Mouse (Mus musculus): ENCODE results near the gene Ppp2r5e. TPM values are rescaled to one million over a fixed set of nuclear protein-coding genes. Genes with fewer than 3 reads are reported as not detected.

The Ppp2r5e gene
- polyA plus RNA-seq (2015; fragmentation: Nextera tagmentation; extraction: Ambion mirVana) = 13.7 and 14.3 TPM in 2 replicates

- H3K4me1 ChIP-seq = peaks cover 12% of the 10 kb centered on the region
- H3K9ac ChIP-seq = peak within 1 kb of the TSS; percentile 99
- no peaks in the 10 kb centered on the region for H3K9me3 ChIP-seq
- no peaks in the 10 kb centered on the region for H3K27me3 ChIP-seq
- WGBS = under 1% methylated on average over 60 of the region's 72 CpGs
- H3K27ac ChIP-seq = peak within 1 kb of the TSS; percentile 90
- H3K4me2 ChIP-seq (replicated peaks) = peak within 1 kb of the TSS; percentile 89
- ATAC-seq (ENCODE audit: low FRiP score, low read depth) = peak; percentile 100
- H3K4me3 ChIP-seq = peak within 1 kb of the TSS; percentile 100
- H3K36me3 ChIP-seq = peaks cover 13% of the 10 kb centered on the region
Measured at GRCm38 (mm10) chr12:75596154-75597002, at the start of gene Ppp2r5e. Gene Ppp2r5e (minus strand): TSS chr12:75596245.

GRCm38 (mm10) chr12:75645780-75646179, 49.7 kb upstream of the Ppp2r5e start:
- no peak overlapping the region for H3K4me3 ChIP-seq
- H3K4me1 ChIP-seq = peaks cover 11% of the 10 kb centered on the region; the same call in 1 of the 2 replicates
- no peak for ATAC-seq (ENCODE audit: low FRiP score, low read depth)
- 100% methylated on average over 1 of the region's 1 CpGs for WGBS
- H3K9me3 ChIP-seq = no peaks in the 10 kb centered on the region
- no peak overlapping the region for H3K27ac ChIP-seq
- H3K36me3 ChIP-seq = no peaks in the 10 kb centered on the region
- no peak overlapping the region for H3K4me2 ChIP-seq (replicated peaks)
- H3K9ac ChIP-seq = no peak overlapping the region
- H3K27me3 ChIP-seq = no peaks in the 10 kb centered on the region

- Histone ChIP-seq H3K9ac (no peak overlapping the region), H3K9me3 (no peaks in the 10 kb centered on the region), H3K4me3 (no peak overlapping the region), H3K36me3 (no peaks in the 10 kb centered on the region), H3K4me2 (replicated peaks) (no peak overlapping the region), H3K27ac (no peak overlapping the region), H3K4me1 (0 out of 2 replicates have a peak, but pooled peaks cover 5% of the 10 kb centered on the region), H3K27me3 (no peaks in the 10 kb centered on the region)
- 93% methylated on average over 1 of the region's 1 CpGs for WGBS
- no peak for ATAC-seq (ENCODE audit: low FRiP score, low read depth)
Measured at GRCm38 (mm10) chr12:75641726-75642125, 45.7 kb upstream of the Ppp2r5e start.

- Histone ChIP-seq H3K4me2 (replicated peaks) (no peak overlapping the region), H3K9me3 (no peaks in the 10 kb centered on the region), H3K4me1 (no peaks in the 10 kb centered on the region), H3K27me3 (no peaks in the 10 kb centered on the region), H3K27ac (no peak overlapping the region), H3K4me3 (no peak overlapping the region), H3K9ac (no peak overlapping the region), H3K36me3 (no peaks in the 10 kb centered on the region)
- no peak for ATAC-seq (ENCODE audit: low FRiP score, low read depth)
- 84% methylated on average over 2 of the region's 2 CpGs for WGBS
Measured at GRCm38 (mm10) chr12:75638345-75638744, 42.3 kb upstream of the Ppp2r5e start.

GRCm38 (mm10) chr12:75637103-75637502, 41.1 kb upstream of the Ppp2r5e start:
- no peaks in the 10 kb centered on the region for H3K4me1 ChIP-seq

GRCm38 (mm10) chr12:75635771-75636430, 39.9 kb upstream of the Ppp2r5e start:
- WGBS = 92% methylated on average over 10 of the region's 10 CpGs

More at GRCm38 (mm10) chr12:75637103-75637502, 41.1 kb upstream of the Ppp2r5e start:
- ATAC-seq (ENCODE audit: low FRiP score, low read depth) = no peak
- no peaks in the 10 kb centered on the region for H3K27me3 ChIP-seq
- H3K9me3 ChIP-seq = no peaks in the 10 kb centered on the region
- H3K4me3 ChIP-seq = no peak overlapping the region
- no peak overlapping the region for H3K4me2 ChIP-seq (replicated peaks)
- WGBS = 88% methylated on average over 3 of the region's 3 CpGs
- peaks cover 9% of the 10 kb centered on the region; the same call in 1 of the 2 replicates for H3K36me3 ChIP-seq
- no peak overlapping the region for H3K9ac ChIP-seq
- H3K27ac ChIP-seq = no peak overlapping the region

GRCm38 (mm10) chr12:75629618-75630017, 33.6 kb upstream of the Ppp2r5e start:
- Histone ChIP-seq H3K4me2 (replicated peaks) (no peak overlapping the region), H3K27ac (no peak overlapping the region), H3K9me3 (no peaks in the 10 kb centered on the region), H3K36me3 (peaks cover 16% of the 10 kb centered on the region), H3K9ac (no peak overlapping the region), H3K4me3 (no peak overlapping the region), H3K4me1 (no peaks in the 10 kb centered on the region), H3K27me3 (no peaks in the 10 kb centered on the region)
- 60% methylated on average over 1 of the region's 1 CpGs for WGBS
- ATAC-seq (ENCODE audit: low FRiP score, low read depth) = no peak

More at GRCm38 (mm10) chr12:75635771-75636430, 39.9 kb upstream of the Ppp2r5e start:
- Histone ChIP-seq H3K27ac (no peak overlapping the region), H3K4me3 (no peak overlapping the region), H3K4me1 (no peaks in the 10 kb centered on the region), H3K9me3 (no peaks in the 10 kb centered on the region), H3K9ac (no peak overlapping the region), H3K36me3 (peaks cover 14% of the 10 kb centered on the region; the same call in 1 of the 2 replicates), H3K27me3 (no peaks in the 10 kb centered on the region), H3K4me2 (replicated peaks) (no peak overlapping the region)
- ATAC-seq (ENCODE audit: low FRiP score, low read depth) = no peak

- ATAC-seq (ENCODE audit: low FRiP score, low read depth) = no peak
- no peaks in the 10 kb centered on the region for H3K4me1 ChIP-seq
- no peak overlapping the region for H3K4me2 ChIP-seq (replicated peaks)
- no peaks in the 10 kb centered on the region for H3K36me3 ChIP-seq
- no peak overlapping the region for H3K4me3 ChIP-seq
- H3K9ac ChIP-seq = no peak overlapping the region
- H3K27me3 ChIP-seq = no peaks in the 10 kb centered on the region
- 91% methylated on average over 5 of the region's 5 CpGs for WGBS
- H3K9me3 ChIP-seq = peaks cover 14% of the 10 kb centered on the region
- no peak overlapping the region for H3K27ac ChIP-seq
Measured at GRCm38 (mm10) chr12:75623292-75623691, 27.2 kb upstream of the Ppp2r5e start.

GRCm38 (mm10) chr12:75622835-75623234, 26.8 kb upstream of the Ppp2r5e start:
- WGBS = 57% methylated on average over 3 of the region's 3 CpGs
- no peak overlapping the region for H3K4me3 ChIP-seq

GRCm38 (mm10) chr12:75616841-75617240, 20.8 kb upstream of the Ppp2r5e start:
- Histone ChIP-seq H3K27me3 (no peaks in the 10 kb centered on the region), H3K9me3 (peaks cover 11% of the 10 kb centered on the region), H3K9ac (no peak overlapping the region), H3K36me3 (no peaks in the 10 kb centered on the region), H3K27ac (no peak overlapping the region), H3K4me2 (replicated peaks) (no peak overlapping the region), H3K4me3 (no peak overlapping the region), H3K4me1 (peaks cover 6% of the 10 kb centered on the region; the same call in 1 of the 2 replicates)
- no peak for ATAC-seq (ENCODE audit: low FRiP score, low read depth)
- 68% methylated on average over 8 of the region's 8 CpGs for WGBS

More at GRCm38 (mm10) chr12:75622835-75623234, 26.8 kb upstream of the Ppp2r5e start:
- Histone ChIP-seq H3K27ac (no peak overlapping the region), H3K36me3 (no peaks in the 10 kb centered on the region), H3K9me3 (peaks cover 14% of the 10 kb centered on the region), H3K9ac (no peak overlapping the region), H3K4me1 (no peaks in the 10 kb centered on the region), H3K27me3 (no peaks in the 10 kb centered on the region), H3K4me2 (replicated peaks) (no peak overlapping the region)
- no peak for ATAC-seq (ENCODE audit: low FRiP score, low read depth)

- H3K9ac ChIP-seq = 0 out of 2 replicates have a peak overlapping the region, but pooled peaks have one; percentile 31
- 6% methylated on average over 23 of the region's 24 CpGs for WGBS
- no peak for ATAC-seq (ENCODE audit: low FRiP score, low read depth)
- H3K4me2 ChIP-seq (replicated peaks) = peak overlapping the region; percentile 63
- peaks cover 7% of the 10 kb centered on the region for H3K9me3 ChIP-seq
- H3K36me3 ChIP-seq = no peaks in the 10 kb centered on the region
- H3K4me3 ChIP-seq = peak overlapping the region; percentile 35
- H3K27me3 ChIP-seq = no peaks in the 10 kb centered on the region
- H3K4me1 ChIP-seq = peaks cover 6% of the 10 kb centered on the region; the same call in 1 of the 2 replicates
- H3K27ac ChIP-seq = no peak overlapping the region
Measured at GRCm38 (mm10) chr12:75616158-75616791, 20.2 kb upstream of the Ppp2r5e start.
